Mouse (Mus musculus) spleen, adult 2 months (tissue): Measurements from ENCODE around the gene Serpina3a. TPM values are rescaled to one million over a fixed set of nuclear protein-coding genes. Genes with fewer than 3 reads are reported as not detected.

ENCODE experiments used
- DNase-seq, 2 experiments: peaks; one replicate each; pipeline versions ENCODE4 v3.0.0 to v3.0.0-alpha.2; 2012 to 2021; ENCODE audit warnings: low spot score in 2 of 2, low read depth in 1 of 2
- H3K27ac ChIP-seq: fragments of 200-500 bp; 2 replicates; pipeline ENCODE4 v1.5.1; 2012; ENCODE audit warnings: low read length, inconsistent platforms; ENCODE audit not compliant: insufficient read depth
- H3K27me3 ChIP-seq: fragments of 200-500 bp; 2 replicates; pipeline ENCODE4 v1.6.1; 2012; ENCODE audit warnings: mild to moderate bottlenecking, moderate library complexity, low read length, inconsistent platforms; ENCODE audit not compliant: control insufficient read depth, insufficient read depth
- H3K36me3 ChIP-seq: fragments of 200-500 bp; 2 replicates; pipeline ENCODE4 v1.6.1; 2012; ENCODE audit warnings: mild to moderate bottlenecking, low read length, inconsistent platforms; ENCODE audit not compliant: control insufficient read depth, insufficient read depth
- H3K4me1 ChIP-seq: fragments of 200-500 bp; 2 replicates; pipeline ENCODE4 v1.6.1; 2011; ENCODE audit warnings: inconsistent platforms; ENCODE audit not compliant: control insufficient read depth, insufficient read depth, insufficient read length
- H3K4me3 ChIP-seq: fragments of 200-500 bp; 2 replicates; pipeline ENCODE4 v1.5.1; 2011; ENCODE audit warnings: mild to moderate bottlenecking, inconsistent platforms; ENCODE audit not compliant: insufficient read depth, insufficient read length; ENCODE audit errors: extremely low read depth
- CTCF ChIP-seq: fragments of 200-500 bp; IDR thresholded peaks from 2 replicates; pipeline ENCODE4 v1.5.1; 2011; ENCODE audit warnings: mild to moderate bottlenecking, inconsistent platforms; ENCODE audit not compliant: insufficient read depth, insufficient read length, insufficient replicate concordance; ENCODE audit errors: extremely low read depth
- POLR2A ChIP-seq: fragments of 200-500 bp; IDR thresholded peaks from 2 replicates; pipeline ENCODE4 v1.6.1; 2011; ENCODE audit warnings: low read depth, low read length, inconsistent platforms
- WGBS: fragments of 180-500 bp; shearing (Covaris S2); methylation state at CpG from one replicate; pipeline ENCODE4 v1.1.7; 2018; 5-methylcytosine and 5-hydroxymethylcytosine counted together
- polyA plus RNA-seq: library from polyadenylated mRNA; depleted of rRNA; stranded (reverse); fragments of >200 nt; gene quantifications from 2 replicates; pipeline ENCODE4 v1.2.3, GENCODE M21; 2012

Gene Serpina3a
- polyA plus RNA-seq, 1 experiment = not detected

GRCm38 (mm10) chr12:104114921-104115579 is 2.5 kb downstream of the Serpina3a start:
- no peaks in the 10 kb centered on the region for H3K36me3 ChIP-seq
- no peak for TF ChIP-seq POLR2A
- no peak for TF ChIP-seq CTCF
- H3K27ac ChIP-seq = no peak overlapping the region
- no peak for DNase-seq
- no peak overlapping the region for H3K4me3 ChIP-seq
- WGBS = 78% methylated on average over 3 of the region's 3 CpGs
- H3K27me3 ChIP-seq = no peaks in the 10 kb centered on the region
- no peaks in the 10 kb centered on the region for H3K4me1 ChIP-seq

GRCm38 (mm10) chr12:104123097-104123496 is 10.6 kb downstream of the Serpina3a start:
- TF ChIP-seq POLR2A = no peak
- no peak for TF ChIP-seq CTCF
- no peak overlapping the region for H3K27ac ChIP-seq
- WGBS = 34% methylated on average over 1 of the region's 1 CpGs
- H3K27me3 ChIP-seq = no peaks in the 10 kb centered on the region
- H3K36me3 ChIP-seq = no peaks in the 10 kb centered on the region
- no peaks in the 10 kb centered on the region for H3K4me1 ChIP-seq
- no peak for DNase-seq
- no peak overlapping the region for H3K4me3 ChIP-seq

- Histone ChIP-seq H3K36me3 (no peaks in the 10 kb centered on the region), H3K4me1 (no peaks in the 10 kb centered on the region), H3K27ac (no peak overlapping the region), H3K27me3 (no peaks in the 10 kb centered on the region), H3K4me3 (no peak overlapping the region)
- no peak for DNase-seq
- TF ChIP-seq CTCF (no peak), POLR2A (no peak)
- 76% methylated on average over 2 of the region's 2 CpGs for WGBS
Observed at GRCm38 (mm10) chr12:104123996-104124395, 11.5 kb downstream of the Serpina3a start.

GRCm38 (mm10) chr12:104125021-104125560 is 12.6 kb downstream of the Serpina3a start:
- no peak overlapping the region for H3K4me3 ChIP-seq
- no peaks in the 10 kb centered on the region for H3K27me3 ChIP-seq
- H3K4me1 ChIP-seq = no peaks in the 10 kb centered on the region
- no peak overlapping the region for H3K27ac ChIP-seq
- 92% methylated on average over 5 of the region's 5 CpGs for WGBS
- no peaks in the 10 kb centered on the region for H3K36me3 ChIP-seq
- no peak for DNase-seq
- TF ChIP-seq CTCF (no peak), POLR2A (no peak)

- Histone ChIP-seq H3K36me3 (no peaks in the 10 kb centered on the region), H3K4me3 (no peak within 1 kb of the TSS), H3K27ac (no peak within 1 kb of the TSS), H3K27me3 (no peaks in the 10 kb centered on the region), H3K4me1 (no peaks in the 10 kb centered on the region)
- WGBS = 83% methylated on average over 5 of the region's 5 CpGs
- no peak for DNase-seq
- TF ChIP-seq POLR2A (no peak), CTCF (no peak)
Observed at GRCm38 (mm10) chr12:104127696-104128095, 15.2 kb downstream of the Serpina3a start, which contains the start of gene Serpina3b. Gene Serpina3b (plus strand): TSS chr12:104127996.

- TF ChIP-seq CTCF (no peak), POLR2A (no peak)
- Histone ChIP-seq H3K27me3 (no peaks in the 10 kb centered on the region), H3K27ac (no peak overlapping the region), H3K36me3 (no peaks in the 10 kb centered on the region), H3K4me3 (no peak overlapping the region), H3K4me1 (no peaks in the 10 kb centered on the region)
- no peak for DNase-seq
Observed at GRCm38 (mm10) chr12:104131041-104131440, 18.5 kb downstream of the Serpina3a start.

GRCm38 (mm10) chr12:104138216-104138615 is 25.7 kb downstream of the Serpina3a start:
- WGBS = 81% methylated on average over 2 of the region's 2 CpGs
- no peak for TF ChIP-seq CTCF
- TF ChIP-seq POLR2A = no peak
- Histone ChIP-seq H3K27me3 (no peaks in the 10 kb centered on the region), H3K27ac (no peak overlapping the region), H3K4me3 (no peak overlapping the region), H3K4me1 (no peaks in the 10 kb centered on the region), H3K36me3 (no peaks in the 10 kb centered on the region)
- DNase-seq = no peak
